46 mouse cellular contexts compared by ENCODE assay signal in the genomic region with DNA sequence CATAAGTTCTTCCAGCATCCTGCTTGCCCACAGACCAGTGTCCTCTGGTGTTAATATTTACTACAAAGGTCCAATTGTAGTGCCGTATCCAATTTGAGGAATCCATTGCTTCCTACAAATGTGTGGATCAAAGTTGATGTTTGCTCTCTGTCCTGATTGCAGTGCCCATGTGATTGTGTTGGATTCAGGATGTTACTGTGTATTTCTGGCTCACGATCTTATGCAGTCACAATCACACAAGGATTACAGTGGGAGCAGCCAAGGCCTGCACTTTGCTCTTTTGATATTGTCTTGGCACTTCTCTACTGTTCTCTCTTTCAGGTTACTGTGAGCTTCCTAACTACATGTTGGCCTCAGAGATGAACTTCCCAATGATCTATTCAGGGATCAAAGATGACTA. TPM values are rescaled to one million over a fixed set of nuclear protein-coding genes. Genes with fewer than 3 reads are reported as not detected.
"Had no signal": no experiment of that assay in that cellular context is flagged by ENCODE, and none has a peak within 500 bp of the region (broad histone marks: within the 10 kb centered on the region; RNA-seq: fewer than 3 reads in every experiment).

No protein-coding gene starts in this region.

- DNase-seq: heart, postnatal 10 days; heart, postnatal 14 days; heart, postnatal 36 days; heart, postnatal 4 days; kidney, adult 11 months; kidney, adult 18-20 months; kidney, adult 2 months; kidney, adult 8-10 months; kidney, adult 9 months; kidney, postnatal 10 days; kidney, postnatal 14 days; kidney, postnatal 25 days; kidney, postnatal 36 days; kidney, postnatal 4 days; layer of hippocampus, adult 9-11 months; layer of hippocampus, postnatal 36 days had no signal

- H3K36me3 ChIP-seq: heart, embryonic 10.5 days; heart, embryonic 12.5 days; heart, embryonic 13.5 days; heart, embryonic 15.5 days; hindbrain, embryonic 10.5 days; hindbrain, embryonic 12.5 days; hindbrain, embryonic 13.5 days; hindbrain, embryonic 15.5 days; intestine, embryonic 15.5 days; kidney, embryonic 15.5 days had no signal

- H3K4me2 ChIP-seq: heart, embryonic 11.5 days; heart, embryonic 12.5 days; heart, embryonic 13.5 days; heart, embryonic 15.5 days; hindbrain, embryonic 12.5 days; hindbrain, embryonic 13.5 days; hindbrain, embryonic 14.5 days; hindbrain, embryonic 15.5 days; intestine, embryonic 15.5 days; kidney, embryonic 15.5 days had no signal

- H3K9ac ChIP-seq: heart, embryonic 12.5 days; heart, embryonic 13.5 days; heart, embryonic 15.5 days; hindbrain, embryonic 12.5 days; hindbrain, embryonic 13.5 days; hindbrain, embryonic 14.5 days; hindbrain, embryonic 15.5 days; intestine, embryonic 15.5 days; kidney, embryonic 15.5 days had no signal

- H3K27ac ChIP-seq: heart, embryonic 10.5 days; heart, embryonic 13.5 days; heart, embryonic 15.5 days; hindbrain, embryonic 10.5 days; hindbrain, embryonic 12.5 days; hindbrain, embryonic 13.5 days; hindbrain, embryonic 14.5 days; hindbrain, embryonic 15.5 days; hindbrain, postnatal 0 days; intestine, embryonic 15.5 days; kidney, embryonic 15.5 days; kidney, postnatal 0 days; layer of hippocampus, adult 2 months had no signal

- ATAC-seq: hindbrain, embryonic 16.5 days; hindbrain, postnatal 0 days; inflammation-experienced regulatory T-cells, adult 6 months; intestine, embryonic 15.5 days; intestine, embryonic 16.5 days; intestine, postnatal 0 days had no signal

- H3K4me3 ChIP-seq: heart, embryonic 10.5 days; heart, embryonic 12.5 days; heart, embryonic 13.5 days; heart, embryonic 15.5 days; hindbrain, embryonic 10.5 days; hindbrain, embryonic 12.5 days; hindbrain, embryonic 13.5 days; hindbrain, embryonic 15.5 days; intestine, embryonic 15.5 days; kidney, embryonic 15.5 days; layer of hippocampus, adult 2 months had no signal

- H3K4me1 ChIP-seq: heart, embryonic 10.5 days; heart, embryonic 12.5 days; heart, embryonic 13.5 days; heart, embryonic 15.5 days; hindbrain, embryonic 10.5 days; hindbrain, embryonic 12.5 days; hindbrain, embryonic 13.5 days; hindbrain, embryonic 15.5 days; intestine, embryonic 15.5 days; kidney, embryonic 15.5 days had no signal

- H3K27me3 ChIP-seq: heart, embryonic 12.5 days; heart, embryonic 13.5 days; heart, embryonic 15.5 days; hindbrain, embryonic 12.5 days; hindbrain, embryonic 13.5 days; hindbrain, embryonic 15.5 days; intestine, embryonic 15.5 days; kidney, embryonic 15.5 days had no signal

- H3K9me3 ChIP-seq: heart, embryonic 10.5 days; heart, embryonic 12.5 days; heart, embryonic 13.5 days; heart, embryonic 15.5 days; hindbrain, embryonic 10.5 days; hindbrain, embryonic 12.5 days; hindbrain, embryonic 13.5 days; hindbrain, embryonic 15.5 days; intestine, embryonic 15.5 days; kidney, embryonic 15.5 days had no signal

RNA-seq across cellular contexts. Expression of gene Themis, which starts 20.3 kb away (rescaled TPM):
- total RNA-seq: heart, postnatal 25 days; hindbrain, postnatal 0 days; layer of hippocampus, adult 18-20 months; layer of hippocampus, adult 2 months; layer of hippocampus, adult 8-10 months; layer of hippocampus, postnatal 14 days; layer of hippocampus, postnatal 25 days; layer of hippocampus, postnatal 36 days had no signal
- polyA plus RNA-seq: heart, embryonic 10.5 days; heart, embryonic 11.5 days; heart, embryonic 12.5 days; heart, embryonic 14.5 days; heart, postnatal 0 days; hindbrain, embryonic 10.5 days; hindbrain, embryonic 11.5 days; hindbrain, embryonic 12.5 days; hindbrain, embryonic 13.5 days; hindbrain, embryonic 14.5 days; hindbrain, embryonic 16.5 days; hindbrain, postnatal 0 days; intestine, embryonic 14.5 days; kidney, embryonic 14.5 days; kidney, embryonic 15.5 days; kidney, embryonic 16.5 days; kidney, postnatal 0 days had no signal
